Mouse (Mus musculus): Measurements from ENCODE around the gene Lrp2bp. TPM values are rescaled to one million over a fixed set of nuclear protein-coding genes. Genes with fewer than 3 reads are reported as not detected.

The Lrp2bp gene
- total RNA-seq, 2 experiments from 2014 or later, result 0.26 to 0.30 TPM

- no peak for DNase-seq (ENCODE audit: low spot score in 2 of 2)
These were observed 23.7 kb downstream of the Lrp2bp start for GRCm38 (mm10) chr8:46022758-46023157.

- DNase-seq (ENCODE audit: low spot score in 2 of 2), result no peak
These were observed 25.3 kb downstream of the Lrp2bp start for GRCm38 (mm10) chr8:46024392-46024791.

- DNase-seq (ENCODE audit: low spot score in 2 of 2), result no peak
These were observed 37.1 kb downstream of the Lrp2bp start for GRCm38 (mm10) chr8:46036217-46036616.

- DNase-seq (ENCODE audit: low spot score in 2 of 2), result no peak
These were observed 40.6 kb downstream of the Lrp2bp start for GRCm38 (mm10) chr8:46039666-46040065.

GRCm38 (mm10) chr8:46040260-46040659 lies 41.2 kb downstream of the Lrp2bp start:
- DNase-seq (ENCODE audit: low spot score in 2 of 2), result peak; percentile 24 to 48

- DNase-seq (ENCODE audit: low spot score in 2 of 2), result no peak
These were observed 73.7 kb downstream of the Lrp2bp start for GRCm38 (mm10) chr8:46072798-46073197.

GRCm38 (mm10) chr8:46073540-46074140 lies 74.5 kb downstream of the Lrp2bp start:
- DNase-seq (ENCODE audit: low spot score in 2 of 2), result no peak

- DNase-seq (ENCODE audit: low spot score in 2 of 2), result no peak
These were observed 76.1 kb downstream of the Lrp2bp start for GRCm38 (mm10) chr8:46075223-46075622.

- DNase-seq (ENCODE audit: low spot score in 2 of 2), result no peak
These were observed 79.8 kb downstream of the Lrp2bp start for GRCm38 (mm10) chr8:46078866-46079265.

Other genes starting within 250 kb of the Lrp2bp start
- gene Pdlim3, start 113.8 kb upstream of the Lrp2bp start, total RNA-seq (2021), result 1 to 10 TPM; 1.8 to 2.4 TPM
- 1 to 10 TPM; 1.2 to 1.3 TPM for gene Ccdc110, start 64.7 kb upstream of the Lrp2bp start, total RNA-seq (2021)
- gene 1700029J07Rik, start 24.1 kb upstream of the Lrp2bp start, total RNA-seq (2021), result 1 to 10 TPM; 2.0 to 2.4 TPM
- gene Ufsp2, start 23.8 kb upstream of the Lrp2bp start, total RNA-seq (2021), result 10 to 100 TPM; 56.4 to 58.1 TPM
- gene Ankrd37, start 6.4 kb downstream of the Lrp2bp start, total RNA-seq (2021), result 1 to 10 TPM; 6.8 to 9.5 TPM
- gene Cfap97, start 152.5 kb downstream of the Lrp2bp start, total RNA-seq (2021), result 10 to 100 TPM; 24.4 to 27.3 TPM
- gene Snx25, start 152.9 kb downstream of the Lrp2bp start, total RNA-seq (2021), result 10 to 100 TPM; 48.3 to 52.6 TPM
- gene Slc25a4, start 212.0 kb downstream of the Lrp2bp start, total RNA-seq (2021), result 100 to 1,000 TPM; 560 to 596 TPM